Mouse (Mus musculus): ENCODE measurements around the gene Cd40.
A peak's percentile ranks its signal among the peaks of the same experiment; 100 is the strongest.

Gene Cd40

DNA sequence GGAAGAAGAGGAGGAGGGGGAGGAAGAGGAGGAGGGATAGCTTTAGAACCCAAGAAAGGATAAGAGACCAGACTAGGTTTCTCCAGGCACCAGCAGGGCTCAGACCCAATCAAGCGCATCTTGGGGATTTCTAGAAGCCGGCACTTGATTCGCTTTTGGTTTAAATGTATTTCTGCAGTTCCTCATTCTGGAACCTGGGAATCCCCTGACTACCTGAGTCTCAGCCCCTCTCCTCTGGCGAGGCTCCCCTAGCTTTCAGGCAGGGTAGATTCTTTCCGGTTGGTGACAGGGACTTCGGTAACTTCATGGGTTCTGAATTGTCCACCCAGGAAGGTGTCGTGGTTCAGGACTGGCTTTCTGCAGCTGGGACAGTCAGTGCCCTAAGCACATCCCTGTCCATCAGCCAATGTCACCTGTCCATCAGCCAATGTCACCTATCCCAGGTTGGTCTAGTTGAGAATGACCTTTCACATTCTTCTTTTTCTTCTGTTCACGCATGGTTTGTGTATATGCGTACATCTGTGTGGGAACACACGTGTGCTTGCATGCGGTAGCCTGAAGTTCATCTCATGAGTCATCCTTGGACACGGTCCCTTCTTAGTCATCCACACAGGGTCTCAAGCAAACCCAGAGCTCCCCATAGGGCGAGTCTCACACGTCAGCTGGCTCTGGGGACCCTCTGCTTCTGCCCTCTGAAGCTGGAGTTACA is 1.1 kb downstream of the Cd40 start:
- DNase-seq (ENCODE audit: low spot score in 2 of 2) = no peak

DNA sequence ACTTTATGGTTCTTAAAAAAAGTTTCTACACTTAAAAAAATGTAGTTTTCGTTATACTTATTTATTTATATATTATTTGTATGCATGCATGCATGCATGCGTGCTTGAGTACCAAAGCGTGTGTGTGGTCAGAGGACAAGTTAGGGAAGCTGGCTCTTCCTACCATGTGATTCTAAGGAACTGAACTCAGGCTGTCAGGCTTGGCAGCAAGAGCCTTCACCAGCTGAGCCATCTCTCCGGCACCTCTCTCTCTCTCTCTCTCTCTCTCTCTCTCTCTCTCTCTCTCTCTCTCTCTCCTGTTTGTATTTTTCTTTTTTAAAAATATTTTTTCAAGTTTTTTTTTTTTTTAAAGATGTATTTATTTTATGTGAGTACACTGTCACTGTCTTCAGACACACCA is 4.5 kb downstream of the Cd40 start:
- no peak for DNase-seq (ENCODE audit: low spot score in 2 of 2)

GRCm38 (mm10) chr2:165061638-165062433 is 6.4 kb downstream of the Cd40 start:
- DNase-seq (ENCODE audit: low spot score in 2 of 2) = no peak

- DNase-seq (ENCODE audit: low spot score in 2 of 2) = no peak
These were observed 9.1 kb downstream of the Cd40 start for GRCm38 (mm10) chr2:165064489-165064888.

- no peak for DNase-seq (ENCODE audit: low spot score in 2 of 2)
These were observed 13.4 kb downstream of the Cd40 start for GRCm38 (mm10) chr2:165068806-165069205.

- peak in 1 of 2 experiments; percentile 32 for DNase-seq (ENCODE audit: low spot score in 2 of 2)
These were observed 14.8 kb downstream of the Cd40 start for GRCm38 (mm10) chr2:165070096-165070816.

- no peak for DNase-seq (ENCODE audit: low spot score in 2 of 2)
These were observed 18.0 kb downstream of the Cd40 start for GRCm38 (mm10) chr2:165073381-165073781.

DNA sequence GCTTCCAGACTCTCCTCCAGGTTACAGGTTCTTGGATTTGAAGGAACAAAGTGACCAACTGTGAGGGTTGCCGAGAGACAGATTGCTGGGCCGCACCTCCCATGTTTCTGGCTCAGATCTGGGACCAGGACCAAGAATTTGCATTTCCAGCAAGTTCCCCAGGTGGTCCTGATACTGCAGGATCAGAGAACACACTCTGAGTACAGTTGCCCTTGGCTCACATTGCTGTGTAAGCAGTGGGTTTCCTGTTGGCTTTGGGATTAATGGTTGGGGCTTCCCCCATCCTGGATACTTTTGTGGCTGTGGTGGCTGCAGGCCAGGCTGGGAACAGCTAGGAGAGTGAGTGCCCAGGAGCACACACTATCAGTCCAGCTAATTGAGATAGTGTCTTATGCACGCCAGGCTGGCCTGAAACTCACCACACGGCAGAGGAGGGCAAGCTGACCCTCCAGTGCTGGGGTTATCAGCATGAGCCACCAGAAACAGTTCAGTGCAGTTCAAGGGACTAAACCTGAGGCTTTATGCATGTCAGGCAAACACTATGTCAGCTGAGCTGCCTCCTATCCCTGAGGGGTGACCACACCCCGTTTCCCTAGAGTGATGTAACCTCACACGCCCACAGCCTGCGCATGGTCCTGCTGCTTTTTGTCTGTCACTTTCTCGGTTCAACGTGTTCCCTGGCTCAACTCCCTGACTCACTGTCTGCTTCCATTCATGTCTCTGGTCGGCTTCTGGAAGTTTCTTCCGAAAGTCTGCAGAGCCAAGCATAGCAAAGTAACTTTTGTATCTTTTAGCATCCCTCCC is 18.9 kb downstream of the Cd40 start:
- DNase-seq (ENCODE audit: low spot score in 2 of 2) = no peak

DNA sequence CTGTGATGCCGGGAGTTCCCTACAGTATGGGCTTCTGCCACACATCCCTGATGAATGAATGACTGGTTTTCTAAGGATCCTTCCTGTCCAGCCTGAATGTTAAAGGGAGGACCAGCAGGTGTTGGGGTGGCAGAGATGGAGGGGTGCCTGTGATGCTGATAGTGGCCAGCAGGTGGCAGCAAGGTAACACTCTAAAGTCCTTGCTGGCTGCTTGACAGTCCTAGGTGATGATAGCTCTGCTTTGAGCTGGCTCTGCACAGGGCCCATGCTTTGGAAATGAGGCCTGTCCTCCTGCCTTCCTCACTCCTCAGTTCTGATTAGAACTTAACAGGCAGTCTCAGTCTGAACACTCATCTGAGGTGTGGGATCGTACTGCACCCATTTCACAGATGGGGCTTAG is 19.5 kb downstream of the Cd40 start:
- DNase-seq (ENCODE audit: low spot score in 2 of 2) = peak; percentile 67 to 87

DNA sequence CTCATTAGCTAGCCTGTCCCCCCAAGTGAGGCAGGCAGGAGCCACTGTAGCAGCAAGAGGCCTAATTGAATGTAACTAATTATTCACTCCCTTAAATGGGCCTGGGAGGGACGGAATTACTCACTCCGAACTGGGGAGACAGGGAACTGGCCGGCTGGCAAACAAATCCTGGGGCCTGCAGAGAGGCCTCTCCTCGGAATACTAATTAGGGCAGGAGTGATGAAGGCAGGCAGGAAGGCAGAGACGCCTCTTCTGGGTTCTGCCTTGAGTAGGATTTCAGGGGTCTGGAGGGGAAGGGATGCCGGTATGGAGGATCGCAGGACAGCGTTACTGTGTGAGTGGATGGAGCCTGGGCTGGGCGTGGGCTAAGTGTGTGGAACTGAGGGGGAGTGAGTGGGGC is 21.6 kb downstream of the Cd40 start:
- DNase-seq (ENCODE audit: low spot score in 2 of 2) = no peak

- no peak for DNase-seq (ENCODE audit: low spot score in 2 of 2)
These were observed 22.6 kb downstream of the Cd40 start for GRCm38 (mm10) chr2:165078045-165078444.

- no peak for DNase-seq (ENCODE audit: low spot score in 2 of 2)
These were observed 23.2 kb downstream of the Cd40 start for GRCm38 (mm10) chr2:165078605-165079004.

DNA sequence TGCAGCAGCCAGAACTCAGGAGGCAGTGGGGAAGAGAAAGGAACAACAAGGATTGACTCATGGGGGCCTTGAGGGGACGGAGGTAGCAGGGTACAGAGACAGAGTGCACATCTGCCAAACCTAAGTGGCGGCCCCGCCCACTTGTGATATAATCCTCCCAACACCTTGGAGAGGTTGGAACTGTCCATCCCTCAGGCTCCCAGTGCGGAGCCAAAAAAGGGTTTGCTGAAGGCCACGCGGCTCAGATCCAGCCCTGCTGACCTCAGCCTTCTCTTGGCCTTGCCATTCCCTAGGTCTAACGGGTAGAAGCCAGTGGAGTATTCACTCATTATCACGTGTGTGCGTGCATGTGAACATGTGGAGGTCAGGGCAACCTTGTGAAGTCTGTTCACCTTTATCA is 25.2 kb downstream of the Cd40 start:
- DNase-seq (ENCODE audit: low spot score in 2 of 2) = no peak

DNA sequence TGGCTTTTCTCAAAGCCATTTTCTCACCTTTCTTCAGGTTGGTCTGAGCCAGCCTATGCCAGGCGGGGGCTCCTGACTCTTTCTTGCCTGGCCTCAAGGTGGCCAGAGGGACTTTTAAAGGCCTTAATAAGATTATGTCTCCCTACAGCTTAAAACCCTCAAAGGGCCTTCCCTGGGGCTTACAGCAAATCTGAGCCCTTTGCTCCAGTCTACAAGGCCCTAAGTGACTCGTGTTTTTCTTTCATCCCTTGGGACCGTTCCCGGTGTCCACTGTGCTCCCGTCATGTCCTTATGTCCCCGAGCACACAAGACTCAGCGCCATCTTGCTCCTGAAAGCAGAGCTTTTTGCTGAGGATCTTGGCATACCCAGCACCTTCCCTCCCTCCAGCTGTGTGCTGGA is 25.8 kb downstream of the Cd40 start:
- DNase-seq (ENCODE audit: low spot score in 2 of 2) = no peak

GRCm38 (mm10) chr2:165086634-165087033 is 31.2 kb downstream of the Cd40 start:
- no peak for DNase-seq (ENCODE audit: low spot score in 2 of 2)

GRCm38 (mm10) chr2:165089470-165089869 is 34.0 kb downstream of the Cd40 start:
- no peak for DNase-seq (ENCODE audit: low spot score in 2 of 2)

DNA sequence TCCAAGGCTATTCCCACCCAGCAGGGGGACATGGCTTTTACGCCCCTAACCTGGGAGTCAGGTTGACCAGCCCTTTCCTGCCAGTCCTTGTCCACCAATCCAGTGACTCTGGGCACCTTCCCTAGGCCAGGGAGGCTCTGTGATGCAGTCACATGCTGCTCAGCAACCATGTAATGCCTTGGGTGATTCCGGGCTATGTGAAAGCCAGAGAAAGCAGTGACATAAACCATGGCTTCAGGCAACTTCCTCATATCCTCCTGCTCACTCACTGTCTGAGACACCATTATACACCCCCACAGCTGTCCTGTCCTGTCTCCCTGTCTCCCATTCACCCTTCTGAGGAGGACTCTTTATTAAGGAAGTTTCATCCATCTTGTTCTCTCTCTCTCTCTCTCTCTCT is 35.2 kb downstream of the Cd40 start, which contains the start of gene 1700025C18Rik:
Gene 1700025C18Rik, minus strand, starts transcription at position 101 of the 400 bp plus-strand sequence.
- no peak for DNase-seq (ENCODE audit: low spot score in 2 of 2)

DNA sequence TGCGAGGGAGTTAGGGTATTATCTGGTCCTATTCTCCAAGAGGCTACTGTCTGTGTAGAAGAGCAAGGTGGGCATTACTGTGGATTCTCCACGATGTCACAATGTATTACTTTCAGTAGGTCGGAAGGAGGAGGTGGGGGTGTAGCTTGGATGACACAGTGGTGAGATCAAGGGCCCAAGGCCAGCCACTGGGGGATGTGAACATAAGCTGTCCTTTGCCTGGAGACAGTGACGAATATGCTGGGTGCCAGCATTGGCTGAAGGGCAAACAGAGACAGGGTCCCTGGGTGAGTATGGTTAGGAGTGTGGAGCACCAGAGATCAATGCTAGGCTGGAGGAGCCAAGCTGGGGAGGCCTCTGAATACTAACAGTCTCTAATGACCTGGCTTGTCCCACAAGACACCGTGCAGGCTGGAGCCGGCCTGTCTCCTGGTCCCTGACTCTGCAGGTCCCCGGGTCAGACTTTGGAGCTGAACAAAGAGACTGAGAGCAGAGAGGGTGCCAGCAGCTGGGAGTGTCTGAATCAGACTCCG is 36.1 kb downstream of the Cd40 start:
- DNase-seq (ENCODE audit: low spot score in 2 of 2) = no peak

DNA sequence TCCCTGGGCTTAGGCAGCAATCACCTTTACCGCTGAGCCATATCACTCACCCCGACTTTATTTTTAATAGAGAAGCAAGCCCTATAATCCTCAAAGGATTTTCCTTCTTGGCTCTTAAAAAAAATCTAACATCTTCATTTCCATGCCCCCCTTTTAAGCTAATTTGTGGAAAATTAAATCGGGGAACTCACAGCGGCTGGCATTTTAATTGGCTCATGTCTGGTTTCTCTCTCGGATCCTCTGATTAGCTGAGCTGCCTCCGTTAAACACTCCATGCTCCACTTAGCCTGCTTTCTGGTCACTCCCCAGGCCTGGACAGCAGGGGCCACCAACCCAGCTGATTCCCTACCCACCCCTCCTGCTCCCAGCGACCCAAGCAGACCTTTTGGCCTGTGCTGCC is 37.0 kb downstream of the Cd40 start:
- DNase-seq (ENCODE audit: low spot score in 2 of 2) = no peak

GRCm38 (mm10) chr2:165096367-165096766 is 40.9 kb downstream of the Cd40 start:
- DNase-seq (ENCODE audit: low spot score in 2 of 2) = no peak

DNA sequence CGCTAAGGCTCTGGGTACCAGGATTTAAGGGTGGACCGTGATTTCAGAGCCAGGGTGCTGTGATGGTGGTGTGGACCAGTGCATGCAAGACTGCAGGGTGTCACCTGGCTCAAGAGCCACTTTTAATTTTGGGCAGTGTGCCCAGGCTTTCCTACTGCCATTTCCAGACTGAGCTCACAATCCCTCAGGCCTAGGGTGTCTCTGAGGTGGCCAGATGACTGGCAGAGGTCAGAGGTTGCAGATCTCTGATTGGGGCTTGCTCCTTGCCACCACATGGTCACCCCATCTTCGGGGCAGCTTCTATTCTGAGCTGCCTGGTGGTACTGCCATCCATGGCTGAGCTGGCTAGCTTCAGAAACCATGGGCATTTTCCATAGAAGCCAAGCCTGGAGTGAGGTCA is 43.4 kb downstream of the Cd40 start:
- DNase-seq (ENCODE audit: low spot score in 2 of 2) = no peak
